13 mouse cellular contexts compared by ENCODE assay signal in the genomic region with DNA sequence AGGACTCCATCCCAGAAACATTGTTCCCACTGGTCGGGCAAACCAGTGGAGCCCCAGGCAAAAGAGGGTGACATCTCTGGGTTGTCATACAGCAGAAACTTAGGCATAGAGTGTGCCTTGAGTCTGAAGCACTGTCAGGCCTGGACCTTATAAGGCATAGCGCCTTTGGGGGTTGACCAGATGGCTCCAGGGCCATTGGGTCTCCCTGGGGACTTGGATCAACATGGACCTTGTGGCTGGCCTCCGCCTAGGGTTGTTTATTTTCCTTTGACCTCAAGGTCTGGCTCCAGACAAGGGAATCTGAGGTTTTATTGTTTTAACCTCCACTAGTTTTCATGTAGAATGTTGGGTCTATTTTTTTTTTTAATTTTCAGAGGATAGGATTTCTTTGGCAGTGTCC. TPM values are rescaled to one million over a fixed set of nuclear protein-coding genes. Genes with fewer than 3 reads are reported as not detected.
A peak's percentile ranks its signal among the peaks of the same experiment; 100 is the strongest.
DNase-seq lines count a peak whose midpoint lies in the region.
"Had no signal": no experiment of that assay in that cellular context is flagged by ENCODE, and none has a peak within 500 bp of the region (broad histone marks: within the 10 kb centered on the region; RNA-seq: fewer than 3 reads in every experiment).

No protein-coding gene starts in this region.

- intact Hi-C loops in heart, postnatal 14 days (cut with DNase I), result loop anchor here (5.0 kb wide), 1 partner anchor 286 kb away; no protein-coding TSS in a partner anchor
- intact Hi-C loops in heart, postnatal 25 days (cut with DNase I), result loop anchor here (5.0 kb wide), 1 partner anchor 286 kb away; no protein-coding TSS in a partner anchor

- DNase-seq in adrenal gland, adult 2 months, result peak; percentile 73
- no peak for DNase-seq in adrenal gland, postnatal 4 days (ENCODE audit: low spot score in 2 of 2)
- peak; percentile 40 for DNase-seq in embryo, embryonic 10 days (ENCODE audit: low spot score)
- peak; percentile 40 to 48 for DNase-seq in kidney, adult 8-10 months
- peak; percentile 65 to 77 for DNase-seq in kidney, postnatal 25 days
- no peak for DNase-seq in heart, postnatal 14 days
- no peak for DNase-seq in heart, postnatal 25 days (ENCODE audit: low spot score)
- no peak for DNase-seq in thymus, adult 18-20 months
- DNase-seq: cerebellum, postnatal 25 days; gastrocnemius, postnatal 10 days; heart, postnatal 10 days; lung, postnatal 10 days had no signal

RNA-seq across cellular contexts. Expression of a gene that starts 52.7 kb away (rescaled TPM):
- total RNA-seq in adrenal gland, adult 2 months (2021), result 10 to 100 TPM; 28.0 to 33.1 TPM
- 19.8 and 21.0 TPM in 2 replicates for polyA plus RNA-seq in adrenal gland, adult 2 months (2012; rRNA removed)
- 10 to 100 TPM; 32.5 to 37.4 TPM for total RNA-seq in adrenal gland, postnatal 4 days (2021)
- total RNA-seq in heart, postnatal 14 days (2021), result 10 to 100 TPM; 12.3 to 13.7 TPM
- 10 to 100 TPM; 10.1 to 12.7 TPM for total RNA-seq in heart, postnatal 25 days (2021)
- total RNA-seq: monocyte, adult 5-6 weeks had no signal

Comparison
In these comparisons a context has a peak if more than half of its experiments do, and no peak if none do; other contexts are left out.
1. DNase-seq: peak in adrenal gland, adult 2 months (single experiment), embryo, embryonic 10 days (single experiment), kidney, adult 8-10 months (2 of 2) and kidney, postnatal 25 days (2 of 2); none in adrenal gland, postnatal 4 days (0 of 2), heart, postnatal 14 days (0 of 2), heart, postnatal 25 days (single experiment) and thymus, adult 18-20 months (0 of 2).